Mouse (Mus musculus) stomach, postnatal 0 days (tissue): ENCODE data around the gene Pola2.

Experiments
- CTCF ChIP-seq: IDR thresholded peaks from 2 replicates; pipeline ENCODE4 v1.5.1; 2016; ENCODE audit warnings: antibody characterized with exemption, low read depth, mild to moderate bottlenecking, moderate library complexity
- EP300 ChIP-seq: optimal IDR thresholded peaks from 2 replicates; pipeline ENCODE3; 2016; ENCODE audit warnings: antibody characterized with exemption

- TF ChIP-seq CTCF (no peak), EP300 (no peak)
Measured at GRCm38 (mm10) chr19:5950218-5950617, 13.8 kb downstream of the Pola2 start.
